ENCODE assay signal across 8 mouse cellular contexts in genomic region chr1:59574262-59575187, GRCm38 (mm10). TPM values are rescaled to one million over a fixed set of nuclear protein-coding genes. Genes with fewer than 3 reads are reported as not detected.
DNase-seq lines count a peak whose midpoint lies in the region; ATAC-seq and TF ChIP-seq lines count a peak whose summit lies in the region.

No protein-coding gene starts in this region.

- DNase-seq in heart, adult 18-20 months: no peak
- DNase-seq in thymus, postnatal 36 days: no peak
- DNase-seq in gastrocnemius, postnatal 25 days: no peak
- no peak for DNase-seq in adrenal gland, postnatal 25 days

- 48% methylated on average over 21 of the region's 21 CpGs for WGBS in heart, embryonic 14.5 days
- 20% methylated on average over 21 of the region's 21 CpGs for WGBS in hindbrain, embryonic 15.5 days
- 29% methylated on average over 21 of the region's 21 CpGs for WGBS in midbrain, embryonic 15.5 days

- TF ChIP-seq POLR2A in cortical plate, adult 2 months (IDR thresholded peaks at IDR 0.05; ENCODE audit: extremely low read depth, insufficient read depth, low read length): peak; percentile 60

- ATAC-seq in heart, embryonic 14.5 days (ENCODE audit: insufficient number of reproducible peaks, insufficient read depth, low FRiP score, low read depth): no peak
- peak; percentile 93 for ATAC-seq in hindbrain, embryonic 15.5 days (ENCODE audit: low FRiP score, low read depth)
- ATAC-seq in midbrain, embryonic 15.5 days (replicated peaks): peak; percentile 90

- H3K27me3 ChIP-seq in heart, embryonic 14.5 days (ENCODE audit: control insufficient read depth, insufficient read depth, low read length): peaks cover 8% of the 10 kb centered on the region; the same call in 1 of the 2 replicates
- H3K27me3 ChIP-seq in hindbrain, embryonic 15.5 days: no peaks in the 10 kb centered on the region
- H3K27me3 ChIP-seq in midbrain, embryonic 15.5 days (replicated peaks): no peaks in the 10 kb centered on the region

- no peak overlapping the region; the same call in 1 of the 2 replicates for H3K9ac ChIP-seq in heart, embryonic 14.5 days (ENCODE audit: low read length)
- H3K9ac ChIP-seq in hindbrain, embryonic 15.5 days: peak overlapping the region; percentile 43
- peak overlapping the region; percentile 36 for H3K9ac ChIP-seq in midbrain, embryonic 15.5 days

- no peaks in the 10 kb centered on the region for H3K36me3 ChIP-seq in heart, embryonic 14.5 days (ENCODE audit: control insufficient read depth, insufficient read depth, low read length)
- H3K36me3 ChIP-seq in hindbrain, embryonic 15.5 days: no peaks in the 10 kb centered on the region
- no peaks in the 10 kb centered on the region for H3K36me3 ChIP-seq in midbrain, embryonic 15.5 days (replicated peaks)

- no peaks in the 10 kb centered on the region for H3K9me3 ChIP-seq in heart, embryonic 14.5 days (ENCODE audit: control insufficient read depth, low read length)
- H3K9me3 ChIP-seq in hindbrain, embryonic 15.5 days: no peaks in the 10 kb centered on the region
- no peaks in the 10 kb centered on the region for H3K9me3 ChIP-seq in midbrain, embryonic 15.5 days

- TF ChIP-seq CTCF in cortical plate, adult 2 months (IDR thresholded peaks at IDR 0.05; ENCODE audit: extremely low read depth, insufficient read depth, low read length): no peak

- peak overlapping the region; percentile 51 for H3K4me2 ChIP-seq in heart, embryonic 14.5 days (ENCODE audit: low read length)
- H3K4me2 ChIP-seq in hindbrain, embryonic 15.5 days: peak overlapping the region; percentile 64
- peak overlapping the region; percentile 53 for H3K4me2 ChIP-seq in midbrain, embryonic 15.5 days

- H3K4me1 ChIP-seq in heart, embryonic 14.5 days (ENCODE audit: control insufficient read depth in 2 of 2, insufficient read depth in 2 of 2, low read length in 2 of 2): peaks cover 4% of the 10 kb centered on the region in 2 experiments; a peak in 3 of 4 replicates
- H3K4me1 ChIP-seq in cortical plate, adult 2 months (ENCODE audit: control insufficient read depth, insufficient read depth, low read length): no peaks in the 10 kb centered on the region
- H3K4me1 ChIP-seq in hindbrain, embryonic 15.5 days (replicated peaks): peaks cover 10% of the 10 kb centered on the region
- H3K4me1 ChIP-seq in midbrain, embryonic 15.5 days: peaks cover 20% of the 10 kb centered on the region

- H3K4me3 ChIP-seq in heart, embryonic 14.5 days (ENCODE audit: control insufficient read depth in 1 of 2, insufficient read depth in 1 of 2, low read depth in 1 of 2, low read length in 2 of 2): peak overlapping the region; percentile 6 to 13; a peak in 3 of 4 replicates
- peak overlapping the region; percentile 29 for H3K4me3 ChIP-seq in cortical plate, adult 2 months (ENCODE audit: insufficient read depth, low read length)
- H3K4me3 ChIP-seq in hindbrain, embryonic 15.5 days: peak overlapping the region; percentile 32
- H3K4me3 ChIP-seq in midbrain, embryonic 15.5 days: peak overlapping the region; percentile 23

- H3K27ac ChIP-seq in heart, embryonic 14.5 days (replicated peaks in 1 of 2; ENCODE audit: control insufficient read depth in 1 of 2, insufficient read depth in 1 of 2, low read depth in 2 of 2, low read length in 2 of 2): no peak overlapping the region
- H3K27ac ChIP-seq in cortical plate, adult 2 months (ENCODE audit: insufficient read depth, low read length): no peak overlapping the region
- H3K27ac ChIP-seq in hindbrain, embryonic 15.5 days (replicated peaks): peak overlapping the region; percentile 77
- H3K27ac ChIP-seq in midbrain, embryonic 15.5 days: peak overlapping the region; percentile 79

RNA-seq across cellular contexts. Expression of gene Gm973, which starts 58.5 kb away (rescaled TPM):
- not detected in 2 replicates for polyA plus RNA-seq in heart, embryonic 14.5 days (2014; fragmentation: Nextera tagmentation; extraction: Ambion mirVana)
- under 1 TPM in 1 of 2 experiments, not detected in 1; 0.85 TPM for total RNA-seq in heart, adult 18-20 months (2021)
- polyA plus RNA-seq in cortical plate, adult 2 months (2012; rRNA removed): 9.8 and 11.5 TPM in 2 replicates
- 8.1 and 9.4 TPM in 2 replicates for polyA plus RNA-seq in hindbrain, embryonic 15.5 days (2015; fragmentation: Nextera tagmentation; extraction: Ambion mirVana)
- 10.9 and 14.8 TPM in 2 replicates for polyA plus RNA-seq in midbrain, embryonic 15.5 days (2015; fragmentation: Nextera tagmentation; extraction: Ambion mirVana)
- total RNA-seq in gastrocnemius, postnatal 25 days (2021): under 1 TPM; 0.21 to 0.23 TPM
- 10.8 and 22.8 TPM in 2 replicates for total RNA-seq in adrenal gland, postnatal 25 days (2021)

Comparison
In these comparisons a context has a peak if more than half of its experiments do, and no peak if none do; other contexts are left out.
1. H3K27ac ChIP-seq: peak in hindbrain, embryonic 15.5 days (single experiment) and midbrain, embryonic 15.5 days (single experiment); none in heart, embryonic 14.5 days (0 of 2) and cortical plate, adult 2 months (single experiment).
2. Peak in every context shown above with its lines, with median percentiles within 50 percentile points of each other: H3K4me2 ChIP-seq and H3K4me3 ChIP-seq.